Mouse (Mus musculus): Measurements from ENCODE around the gene Lzts3. TPM values are rescaled to one million over a fixed set of nuclear protein-coding genes. Genes with fewer than 3 reads are reported as not detected.

The Lzts3 gene
- polyA plus RNA-seq (2012; fragmentation: generic; extraction: Trizol), result 13.3 TPM

DNA sequence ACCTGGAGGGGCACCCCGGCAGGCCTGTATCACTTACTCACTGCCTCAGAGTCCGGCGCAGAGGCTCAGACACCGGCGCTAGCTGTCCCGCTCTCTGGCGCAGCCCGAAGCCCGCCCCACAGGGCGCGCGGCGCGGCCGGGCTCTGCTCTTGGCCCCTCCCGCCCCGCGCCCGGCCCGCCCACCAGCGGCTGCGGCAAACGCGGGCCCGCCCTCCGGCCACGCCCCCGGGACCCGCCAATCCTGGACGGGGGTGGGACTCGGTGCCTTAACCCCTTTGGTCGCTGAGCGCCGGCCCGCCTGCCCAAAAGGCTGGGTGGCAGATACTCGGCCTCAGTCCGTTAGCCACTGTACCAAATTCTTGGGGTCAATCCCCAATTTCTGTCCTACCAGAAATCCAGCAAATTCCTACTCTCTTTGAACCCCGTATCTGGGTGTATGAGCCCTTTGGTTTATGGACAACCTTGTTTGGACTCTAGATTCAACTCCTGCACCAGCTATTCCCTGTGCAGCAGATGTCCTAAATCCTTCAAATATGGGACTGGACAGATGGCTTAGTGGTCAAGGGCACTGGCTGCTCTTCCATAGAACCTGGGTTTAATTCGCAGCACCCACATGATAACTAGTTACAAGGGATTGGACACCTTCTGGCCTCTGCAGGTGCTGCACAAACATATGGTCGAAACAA, at the start of gene Lzts3:
Gene Lzts3, minus strand, starts transcription at position 120 of the 686 bp plus-strand sequence.
- Histone ChIP-seq H3K27me3 (ENCODE audit: control insufficient read depth, insufficient read depth, insufficient read length) (no peaks in the 10 kb centered on the region), H3K36me3 (ENCODE audit: control insufficient read depth, insufficient read depth) (no peaks in the 10 kb centered on the region), H3K79me2 (ENCODE audit: control insufficient read depth, insufficient read depth) (no peaks in the 10 kb centered on the region), H3K4me3 (peak within 1 kb of the TSS; percentile 39), H3K4me2 (ENCODE audit: low read depth) (peak within 1 kb of the TSS; percentile 95), H3ac (ENCODE audit: control insufficient read depth, insufficient read length) (peak within 1 kb of the TSS; percentile 52)
- TF ChIP-seq POLR2A (IDR thresholded peaks at IDR 0.05; ENCODE audit: insufficient read length, low read depth) (peak; percentile 56), MAX (IDR thresholded peaks at IDR 0.05; ENCODE audit: low read depth) (no peak), POLR2AphosphoS2 (IDR thresholded peaks at IDR 0.05; ENCODE audit: insufficient read length, low read depth) (peak; percentile 77)

DNA sequence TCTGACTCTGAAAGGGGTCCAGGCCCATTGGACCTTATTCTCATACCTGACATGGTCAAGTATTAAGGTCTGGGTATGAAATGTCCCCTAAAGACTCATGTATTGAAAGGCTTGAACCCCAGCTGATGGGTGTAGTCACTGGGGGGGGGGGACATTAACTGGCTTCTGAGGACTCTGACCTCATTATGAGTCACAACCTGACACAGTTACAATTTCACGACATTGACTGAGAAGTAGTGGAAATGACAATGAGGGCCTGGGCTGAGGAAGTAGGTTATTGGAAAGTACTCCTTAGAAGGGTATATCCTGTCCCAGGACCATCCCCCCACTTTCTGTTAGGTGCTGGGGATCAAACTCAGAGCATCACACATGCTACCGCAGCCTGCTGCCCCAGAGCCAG, 46.4 kb upstream of the Lzts3 start:
- Histone ChIP-seq H3K4me2 (ENCODE audit: low read depth) (peak overlapping the region; percentile 14), H3K36me3 (ENCODE audit: control insufficient read depth, insufficient read depth) (no peaks in the 10 kb centered on the region), H3K4me3 (no peak overlapping the region), H3K27me3 (ENCODE audit: control insufficient read depth, insufficient read depth, insufficient read length) (no peaks in the 10 kb centered on the region), H3ac (ENCODE audit: control insufficient read depth, insufficient read length) (no peak overlapping the region), H3K79me2 (ENCODE audit: control insufficient read depth, insufficient read depth) (no peaks in the 10 kb centered on the region)
- TF ChIP-seq USF1 (IDR thresholded peaks at IDR 0.05; ENCODE audit: low read depth), result no peak
- TF ChIP-seq TCF3 (IDR thresholded peaks at IDR 0.05; ENCODE audit: insufficient read length, low read depth), result no peak
- TF ChIP-seq REST (IDR thresholded peaks at IDR 0.05; ENCODE audit: insufficient read depth, insufficient read length), result no peak
- TF ChIP-seq MYOG (IDR thresholded peaks at IDR 0.05; ENCODE audit: control insufficient read depth in 1 of 3, insufficient read depth in 1 of 3, insufficient read length in 2 of 3, low read depth in 2 of 3), result no peak
- TF ChIP-seq SRF (IDR thresholded peaks at IDR 0.05; ENCODE audit: control insufficient read depth, insufficient read length, low read depth), result no peak
- TF ChIP-seq POLR2A (IDR thresholded peaks at IDR 0.05; ENCODE audit: insufficient read length, low read depth), result no peak

DNA sequence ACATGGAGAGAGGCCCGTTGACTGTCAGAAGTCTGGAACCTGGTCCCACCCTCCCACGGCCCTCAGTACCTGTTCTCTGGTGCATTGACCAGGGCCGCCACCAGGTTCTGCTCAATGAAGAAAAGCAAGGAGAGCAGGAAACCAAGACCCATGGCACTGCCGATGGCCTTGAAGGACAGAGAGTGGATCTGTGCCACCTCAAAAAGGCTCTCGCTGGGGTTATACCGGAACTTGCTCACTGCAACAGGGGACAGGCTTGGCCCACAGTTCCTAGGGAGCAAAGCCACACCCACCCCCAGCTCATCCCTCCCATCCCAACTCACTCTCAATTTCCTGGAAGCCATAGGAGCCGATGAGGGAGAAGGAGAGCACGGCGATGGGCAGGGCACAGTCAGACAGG, 42.8 kb upstream of the Lzts3 start:
- Histone ChIP-seq H3K4me2 (ENCODE audit: low read depth) (no peak overlapping the region), H3K27me3 (ENCODE audit: control insufficient read depth, insufficient read depth, insufficient read length) (no peaks in the 10 kb centered on the region), H3ac (ENCODE audit: control insufficient read depth, insufficient read length) (no peak overlapping the region), H3K79me2 (ENCODE audit: control insufficient read depth, insufficient read depth) (no peaks in the 10 kb centered on the region), H3K36me3 (ENCODE audit: control insufficient read depth, insufficient read depth) (peaks cover 6% of the 10 kb centered on the region), H3K4me3 (no peak overlapping the region)
- TF ChIP-seq USF1 (IDR thresholded peaks at IDR 0.05; ENCODE audit: low read depth), result no peak
- TF ChIP-seq TCF12 (IDR thresholded peaks at IDR 0.05; ENCODE audit: insufficient read depth, poor library complexity, severe bottlenecking), result no peak
- TF ChIP-seq E2F4 (IDR thresholded peaks at IDR 0.05; ENCODE audit: insufficient read depth), result no peak
- TF ChIP-seq MYOG (IDR thresholded peaks at IDR 0.05; ENCODE audit: control insufficient read depth in 1 of 3, insufficient read depth in 1 of 3, insufficient read length in 2 of 3, low read depth in 2 of 3), result no peak
- TF ChIP-seq POLR2A (IDR thresholded peaks at IDR 0.05; ENCODE audit: insufficient read length, low read depth), result no peak
- TF ChIP-seq CEBPB (IDR thresholded peaks at IDR 0.05; ENCODE audit: insufficient read depth, poor library complexity, severe bottlenecking), result no peak
- no peak for TF ChIP-seq REST (IDR thresholded peaks at IDR 0.05; ENCODE audit: insufficient read depth, insufficient read length)
- no peak for TF ChIP-seq MAX (IDR thresholded peaks at IDR 0.05; ENCODE audit: low read depth)

DNA sequence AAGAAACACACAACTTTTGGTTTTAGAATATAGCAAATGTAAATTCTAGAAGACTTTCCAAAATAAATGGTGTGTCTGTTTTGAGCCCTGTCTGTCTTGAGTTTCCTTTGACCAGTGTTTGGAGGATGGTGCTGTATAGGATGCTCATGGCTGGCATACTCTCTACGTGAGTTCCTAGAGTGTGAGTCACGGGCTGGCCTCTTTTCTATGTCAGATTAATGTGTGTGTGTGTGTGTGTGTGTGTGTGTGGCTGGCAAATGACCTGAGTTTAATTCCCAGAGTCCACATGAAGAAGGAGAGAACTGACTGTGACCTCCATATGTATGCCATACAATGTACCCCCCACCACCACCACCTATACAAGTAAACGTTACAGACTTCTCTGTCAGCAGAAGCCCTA, 38.9 kb upstream of the Lzts3 start:
- Histone ChIP-seq H3ac (ENCODE audit: control insufficient read depth, insufficient read length) (no peak overlapping the region), H3K36me3 (ENCODE audit: control insufficient read depth, insufficient read depth) (peaks cover 35% of the 10 kb centered on the region), H3K79me2 (ENCODE audit: control insufficient read depth, insufficient read depth) (no peaks in the 10 kb centered on the region), H3K4me2 (ENCODE audit: low read depth) (no peak overlapping the region), H3K4me3 (no peak overlapping the region), H3K27me3 (ENCODE audit: control insufficient read depth, insufficient read depth, insufficient read length) (no peaks in the 10 kb centered on the region)
- TF ChIP-seq MAX (IDR thresholded peaks at IDR 0.05; ENCODE audit: low read depth) (no peak), REST (IDR thresholded peaks at IDR 0.05; ENCODE audit: insufficient read depth, insufficient read length) (no peak), TCF12 (IDR thresholded peaks at IDR 0.05; ENCODE audit: insufficient read depth, poor library complexity, severe bottlenecking) (no peak), MYOG (IDR thresholded peaks at IDR 0.05; ENCODE audit: control insufficient read depth in 1 of 3, insufficient read depth in 1 of 3, insufficient read length in 2 of 3, low read depth in 2 of 3) (no peak), SRF (IDR thresholded peaks at IDR 0.05; ENCODE audit: control insufficient read depth, insufficient read length, low read depth) (no peak), POLR2A (IDR thresholded peaks at IDR 0.05; ENCODE audit: insufficient read length, low read depth) (no peak), TCF3 (IDR thresholded peaks at IDR 0.05; ENCODE audit: insufficient read length, low read depth) (no peak), MYOD1 (IDR thresholded peaks at IDR 0.05; ENCODE audit: control insufficient read depth in 1 of 3, insufficient read length in 2 of 3, low read depth in 2 of 3) (no peak), CEBPB (IDR thresholded peaks at IDR 0.05; ENCODE audit: insufficient read depth, poor library complexity, severe bottlenecking) (no peak), POLR2AphosphoS2 (IDR thresholded peaks at IDR 0.05; ENCODE audit: insufficient read length, low read depth) (no peak), E2F4 (IDR thresholded peaks at IDR 0.05; ENCODE audit: insufficient read depth) (no peak), USF1 (IDR thresholded peaks at IDR 0.05; ENCODE audit: low read depth) (no peak)

DNA sequence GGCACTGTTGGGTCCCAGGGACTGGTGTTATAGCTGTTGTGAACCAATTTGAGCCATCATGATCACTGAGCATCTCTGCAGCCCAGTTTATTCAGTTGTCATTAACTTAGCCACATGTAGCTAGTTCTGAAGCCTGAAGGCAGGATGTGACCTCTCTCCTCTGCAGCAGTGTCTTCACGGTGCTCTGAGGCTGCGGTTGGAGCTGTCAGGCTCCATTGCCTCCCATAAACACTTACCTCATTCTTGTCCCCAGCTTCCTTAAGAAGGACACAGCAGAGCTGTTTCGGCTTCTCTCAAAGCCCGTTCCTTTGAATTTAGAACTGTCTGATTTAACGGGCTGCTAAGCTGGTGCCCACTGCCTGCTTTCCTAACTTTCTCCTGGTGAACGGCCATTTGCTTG, 37.3 kb upstream of the Lzts3 start:
- TF ChIP-seq REST (IDR thresholded peaks at IDR 0.05; ENCODE audit: insufficient read depth, insufficient read length) (no peak), POLR2A (IDR thresholded peaks at IDR 0.05; ENCODE audit: insufficient read length, low read depth) (no peak), MYOG (IDR thresholded peaks at IDR 0.05; ENCODE audit: control insufficient read depth in 1 of 3, insufficient read depth in 1 of 3, insufficient read length in 2 of 3, low read depth in 2 of 3) (no peak), TCF3 (IDR thresholded peaks at IDR 0.05; ENCODE audit: insufficient read length, low read depth) (no peak), SRF (IDR thresholded peaks at IDR 0.05; ENCODE audit: control insufficient read depth, insufficient read length, low read depth) (no peak), MAX (IDR thresholded peaks at IDR 0.05; ENCODE audit: low read depth) (no peak), E2F4 (IDR thresholded peaks at IDR 0.05; ENCODE audit: insufficient read depth) (no peak), TCF12 (IDR thresholded peaks at IDR 0.05; ENCODE audit: insufficient read depth, poor library complexity, severe bottlenecking) (no peak), USF1 (IDR thresholded peaks at IDR 0.05; ENCODE audit: low read depth) (no peak), CEBPB (IDR thresholded peaks at IDR 0.05; ENCODE audit: insufficient read depth, poor library complexity, severe bottlenecking) (no peak), MYOD1 (IDR thresholded peaks at IDR 0.05; ENCODE audit: control insufficient read depth in 1 of 3, insufficient read length in 2 of 3, low read depth in 2 of 3) (no peak), POLR2AphosphoS2 (IDR thresholded peaks at IDR 0.05; ENCODE audit: insufficient read length, low read depth) (no peak)
- Histone ChIP-seq H3ac (ENCODE audit: control insufficient read depth, insufficient read length) (no peak overlapping the region), H3K27me3 (ENCODE audit: control insufficient read depth, insufficient read depth, insufficient read length) (no peaks in the 10 kb centered on the region), H3K4me2 (ENCODE audit: low read depth) (no peak overlapping the region), H3K36me3 (ENCODE audit: control insufficient read depth, insufficient read depth) (peaks cover 48% of the 10 kb centered on the region), H3K79me2 (ENCODE audit: control insufficient read depth, insufficient read depth) (no peaks in the 10 kb centered on the region), H3K4me3 (no peak overlapping the region)

Data from myocyte (in vitro differentiated cells).